Mouse (Mus musculus) ES-Bruce4 (cell line): ENCODE results near the gene M6pr.

Experiments
- CTCF ChIP-seq: IDR thresholded peaks from one replicate; pipeline ENCODE4 v1.8.1; 2011; ENCODE audit warnings: low read depth, low read length
- EP300 ChIP-seq: IDR thresholded peaks from 2 replicates; pipeline ENCODE4 v1.6.1; 2011; ENCODE audit warnings: low read depth, low read length; ENCODE audit not compliant: insufficient read depth

DNA sequence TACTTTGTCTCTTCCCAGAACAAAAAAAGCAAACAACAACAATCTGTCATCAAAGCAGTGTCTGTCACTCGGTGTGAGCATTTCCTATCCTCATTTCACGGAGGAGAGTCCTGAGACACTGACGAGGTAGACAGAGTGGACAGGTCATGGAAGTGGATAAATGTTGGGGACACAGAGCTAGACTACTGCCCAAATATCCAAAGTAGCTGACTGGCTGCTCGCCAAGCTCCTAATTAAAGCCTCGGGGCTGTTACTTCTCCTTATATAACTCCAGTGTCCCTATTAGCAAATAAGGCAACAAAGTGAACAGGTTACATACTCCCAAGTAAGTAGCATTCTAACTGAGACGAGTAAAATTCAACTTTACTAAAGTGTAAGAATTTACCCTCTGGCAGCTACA is 29.0 kb downstream of the M6pr start:
- no peak for TF ChIP-seq CTCF
- TF ChIP-seq EP300: no peak
